Mouse (Mus musculus): ENCODE results near the gene Mrps23.
A peak's percentile ranks its signal among the peaks of the same experiment; 100 is the strongest.

Gene Mrps23

GRCm38 (mm10) chr11:88203712-88204532, at the start of gene Mrps23:
Mrps23 (plus strand) TSS chr11:88204388.
- DNase-seq, result peak; percentile 100

GRCm38 (mm10) chr11:88154500-88154899, 49.7 kb upstream of the Mrps23 start:
- DNase-seq, result no peak

- DNase-seq, result peak; percentile 98
These were observed 48.7 kb upstream of the Mrps23 start for GRCm38 (mm10) chr11:88155451-88155850.

- DNase-seq, result no peak
These were observed 48.2 kb upstream of the Mrps23 start for GRCm38 (mm10) chr11:88155998-88156397.

- peak; percentile 97 for DNase-seq
These were observed 47.8 kb upstream of the Mrps23 start for GRCm38 (mm10) chr11:88156403-88156802.

- peak; percentile 98 for DNase-seq
These were observed 45.3 kb upstream of the Mrps23 start for GRCm38 (mm10) chr11:88158842-88159246.

GRCm38 (mm10) chr11:88159389-88159788, 44.8 kb upstream of the Mrps23 start:
- DNase-seq, result peak; percentile 97

GRCm38 (mm10) chr11:88160316-88160715, 43.9 kb upstream of the Mrps23 start:
- peak; percentile 93 for DNase-seq

- peak; percentile 98 for DNase-seq
These were observed 43.1 kb upstream of the Mrps23 start for GRCm38 (mm10) chr11:88161051-88161581.

- peak; percentile 99 for DNase-seq
These were observed 42.4 kb upstream of the Mrps23 start for GRCm38 (mm10) chr11:88161651-88162362.

GRCm38 (mm10) chr11:88162740-88163139, 41.4 kb upstream of the Mrps23 start:
- peak; percentile 95 for DNase-seq

GRCm38 (mm10) chr11:88164213-88164723, 39.9 kb upstream of the Mrps23 start:
- no peak for DNase-seq

GRCm38 (mm10) chr11:88164801-88165377, 39.3 kb upstream of the Mrps23 start:
- peak; percentile 98 for DNase-seq

- DNase-seq, result peak; percentile 96
These were observed 38.4 kb upstream of the Mrps23 start for GRCm38 (mm10) chr11:88165683-88166364.

- peak; percentile 92 for DNase-seq
These were observed 37.7 kb upstream of the Mrps23 start for GRCm38 (mm10) chr11:88166471-88166870.

GRCm38 (mm10) chr11:88168611-88169010, 35.6 kb upstream of the Mrps23 start:
- DNase-seq, result peak; percentile 86

- peak; percentile 92 for DNase-seq
These were observed 34.6 kb upstream of the Mrps23 start for GRCm38 (mm10) chr11:88169531-88170040.

- no peak for DNase-seq
These were observed 33.6 kb upstream of the Mrps23 start for GRCm38 (mm10) chr11:88170606-88171005.

GRCm38 (mm10) chr11:88171876-88172442, 32.2 kb upstream of the Mrps23 start:
- DNase-seq, result peak; percentile 92

- peak; percentile 99 for DNase-seq
These were observed 31.4 kb upstream of the Mrps23 start for GRCm38 (mm10) chr11:88172601-88173325.

- peak; percentile 93 for DNase-seq
These were observed 30.7 kb upstream of the Mrps23 start for GRCm38 (mm10) chr11:88173386-88174025.
